Mouse (Mus musculus) liver, embryonic 14.5 days (tissue): ENCODE results near the gene Foxj1. TPM values are rescaled to one million over a fixed set of nuclear protein-coding genes. Genes with fewer than 3 reads are reported as not detected.
"Not testable (repeated sequence)": the region's sequence is repeated elsewhere in the genome, so short reads cannot be mapped to it uniquely, and the experiment has no call there.

ENCODE experiments used
- ATAC-seq: fragments of 200-750 bp; cut with Nextera tagmentation; 2 replicates; pipeline ENCODE4 v1.8.0; 2017; ENCODE audit warnings: moderate number of reproducible peaks, mild to moderate bottlenecking, moderate library complexity; ENCODE audit not compliant: insufficient read depth
- DNase-seq, 3 experiments: peaks; one replicate each; pipeline ENCODE4 v3.0.0-alpha.2; 2012 to 2013; ENCODE audit warnings: low read depth in 3 of 3, low spot score in 3 of 3
- H3K27ac ChIP-seq: fragments of 300-500 bp; sonication (generic); 2 replicates; pipeline ENCODE4 v1.5.1; 2014; ENCODE audit warnings: moderate library complexity, mild to moderate bottlenecking, control low read depth, inconsistent platforms
- H3K27me3 ChIP-seq: fragments of 300-500 bp; sonication (generic); 2 replicates; pipeline ENCODE4 v1.6.1; 2014; ENCODE audit warnings: mild to moderate bottlenecking, low read length, moderate library complexity; ENCODE audit not compliant: control insufficient read depth, insufficient read depth
- H3K36me3 ChIP-seq: fragments of 300-500 bp; sonication (generic); replicated peaks from 2 replicates; pipeline ENCODE4 v1.6.1; 2014; ENCODE audit warnings: low read depth; ENCODE audit not compliant: control insufficient read depth, insufficient read depth
- H3K4me1 ChIP-seq, 2 experiments: fragments of 200-500 bp in 1 of 2; fragments of 300-500 bp in 1 of 2; sonication (generic) in 1 of 2; replicated peaks; 2 replicates each; pipeline ENCODE4 v1.6.1; 2012 to 2014; ENCODE audit warnings: antibody characterized with exemption in 1 of 2, inconsistent platforms in 1 of 2, low read length in 1 of 2; ENCODE audit not compliant: control insufficient read depth in 2 of 2, insufficient read depth in 2 of 2
- H3K4me2 ChIP-seq: fragments of 300-500 bp; sonication (generic); 2 replicates; pipeline ENCODE4 v1.6.1; 2014; ENCODE audit warnings: low read depth, mild to moderate bottlenecking, control low read depth, moderate library complexity
- H3K4me3 ChIP-seq, 2 experiments: fragments of 200-500 bp in 1 of 2; fragments of 300-500 bp in 1 of 2; sonication (generic) in 1 of 2; 2 replicates each; pipeline ENCODE4 v1.5.1; 2012 to 2014; ENCODE audit warnings: low read depth in 2 of 2, low read length in 2 of 2, mild to moderate bottlenecking in 2 of 2, control low read depth in 1 of 2, inconsistent platforms in 1 of 2, moderate library complexity in 1 of 2; ENCODE audit not compliant: insufficient read depth in 1 of 2
- H3K9ac ChIP-seq: fragments of 300-500 bp; sonication (generic); replicated peaks from 2 replicates; pipeline ENCODE4 v1.6.1; 2014; ENCODE audit warnings: mild to moderate bottlenecking, control low read depth, moderate library complexity
- H3K9me3 ChIP-seq: fragments of 300-500 bp; sonication (generic); 2 replicates; pipeline ENCODE4 v1.6.1; 2016; ENCODE audit warnings: low read length, mixed read lengths; ENCODE audit not compliant: control insufficient read depth
- CTCF ChIP-seq: IDR thresholded peaks from 2 replicates; pipeline ENCODE4 v1.5.1; 2016; ENCODE audit warnings: antibody characterized with exemption, low read depth, control low read depth
- EP300 ChIP-seq: IDR thresholded peaks from 2 replicates; pipeline ENCODE4 v1.6.1; 2016; ENCODE audit warnings: antibody characterized with exemption, low read depth
- WGBS: fragments of 180-500 bp; shearing (Covaris S2); extraction: QIAGEN DNeasy Blood & Tissue Kit; methylation state at CpG from one replicate; pipeline ENCODE4 v1.1.7; 2014; ENCODE audit not compliant: insufficient replicate concordance; 5-methylcytosine and 5-hydroxymethylcytosine counted together
- polyA plus RNA-seq, 2 experiments: library from polyadenylated mRNA; depleted of rRNA in 1 of 2; stranded (reverse) in 1 of 2; unstranded in 1 of 2; fragments of >200 nt; fragmentation: Nextera tagmentation in 1 of 2; extraction: Ambion mirVana in 1 of 2; gene quantifications; 2 replicates each; pipeline versions ENCODE4 v1.2.1 to v1.2.3; 2012 to 2014

Gene Foxj1
- polyA plus RNA-seq, 2 experiments, result 0.76 to 1.2 TPM

GRCm38 (mm10) chr11:116366647-116367046 is 31.4 kb upstream of the Foxj1 start:
- Histone ChIP-seq H3K4me3 (no peak overlapping the region), H3K9ac (no peak overlapping the region), H3K27ac (no peak overlapping the region), H3K9me3 (no peaks in the 10 kb centered on the region), H3K4me2 (no peak overlapping the region), H3K4me1 (peaks cover 0 to 15% of the 10 kb centered on the region in 2 experiments; a peak in 2 of 4 replicates), H3K36me3 (no peaks in the 10 kb centered on the region), H3K27me3 (no peaks in the 10 kb centered on the region)
- 77% methylated on average over 1 of the region's 1 CpGs for WGBS
- DNase-seq (no peak), ATAC-seq (no peak)
- TF ChIP-seq EP300 (no peak), CTCF (no peak)

- WGBS, result 27% methylated on average over 2 of the region's 2 CpGs
- Histone ChIP-seq H3K4me1 (peaks cover 0 to 15% of the 10 kb centered on the region in 2 experiments; a peak in 2 of 4 replicates), H3K4me3 (no peak overlapping the region), H3K9me3 (no peaks in the 10 kb centered on the region), H3K27me3 (no peaks in the 10 kb centered on the region), H3K9ac (no peak overlapping the region), H3K36me3 (no peaks in the 10 kb centered on the region), H3K27ac (no peak overlapping the region), H3K4me2 (no peak overlapping the region)
- no peak for TF ChIP-seq CTCF
- no peak for TF ChIP-seq EP300
- DNase-seq, result no peak
- ATAC-seq, result no peak
Observed at GRCm38 (mm10) chr11:116366124-116366523, 30.9 kb upstream of the Foxj1 start.

- ATAC-seq (no peak), DNase-seq (no peak)
- 78% methylated on average over 13 of the region's 13 CpGs for WGBS
- no peaks in the 10 kb centered on the region for H3K36me3 ChIP-seq
- TF ChIP-seq CTCF (no peak), EP300 (no peak)
- H3K27ac ChIP-seq, result no peak overlapping the region
- no peak overlapping the region for H3K4me2 ChIP-seq
- no peaks in the 10 kb centered on the region for H3K9me3 ChIP-seq
- H3K27me3 ChIP-seq, result no peaks in the 10 kb centered on the region
- peaks cover 0 to 14% of the 10 kb centered on the region in 2 experiments; a peak in 2 of 4 replicates for H3K4me1 ChIP-seq
- no peak overlapping the region for H3K9ac ChIP-seq
- no peak overlapping the region for H3K4me3 ChIP-seq
Observed at GRCm38 (mm10) chr11:116365432-116365831, 30.2 kb upstream of the Foxj1 start.

GRCm38 (mm10) chr11:116362015-116362414 is 26.8 kb upstream of the Foxj1 start:
- ATAC-seq, result no peak
- WGBS, result 63% methylated on average over 11 of the region's 11 CpGs
- Histone ChIP-seq H3K36me3 (no peaks in the 10 kb centered on the region), H3K4me1 (peaks cover 0 to 4% of the 10 kb centered on the region in 2 experiments; a peak in 1 of 4 replicates), H3K27me3 (no peaks in the 10 kb centered on the region), H3K4me2 (no peak overlapping the region), H3K27ac (no peak overlapping the region), H3K4me3 (no peak overlapping the region), H3K9ac (no peak overlapping the region), H3K9me3 (no peaks in the 10 kb centered on the region)
- TF ChIP-seq CTCF (no peak), EP300 (no peak)
- DNase-seq, result no peak

- H3K36me3 ChIP-seq, DNase-seq, H3K9me3 ChIP-seq, H3K4me2 ChIP-seq, ATAC-seq, H3K4me3 ChIP-seq, H3K9ac ChIP-seq, H3K27me3 ChIP-seq, H3K4me1 ChIP-seq, H3K27ac ChIP-seq: not testable (repeated sequence)
- WGBS, result 85% methylated on average over 5 of the region's 5 CpGs
Observed at GRCm38 (mm10) chr11:116360915-116361314, 25.7 kb upstream of the Foxj1 start.
